Mouse (Mus musculus) gastrocnemius, adult 2 months (tissue): ENCODE measurements around the gene Fhad1. TPM values are rescaled to one million over a fixed set of nuclear protein-coding genes. Genes with fewer than 3 reads are reported as not detected.

Source experiments
- DNase-seq: peaks from one replicate; pipeline ENCODE4 v3.0.0; 2022
- H3K27ac ChIP-seq: fragments of 200-600 bp; 2 replicates; pipeline ENCODE4 v1.8.1; 2022; ENCODE audit warnings: mild to moderate bottlenecking
- H3K4me3 ChIP-seq: fragments of 200-600 bp; 2 replicates; pipeline ENCODE4 v1.8.1; 2022; ENCODE audit warnings: mild to moderate bottlenecking, moderate library complexity
- CTCF ChIP-seq: fragments of 200-600 bp; IDR thresholded peaks from 2 replicates; pipeline ENCODE4 v1.8.1; 2022; ENCODE audit warnings: antibody characterized with exemption, mild to moderate bottlenecking, moderate library complexity
- intact Hi-C: fragments of 180-260 bp; cut with DNase I; formaldehyde crosslinking; loops from one replicate; pipeline ENCODE4 v1.15.1; 2025
- total RNA-seq, 2 experiments: library from RNA; stranded (reverse); gene quantifications; 2 replicates each; pipeline ENCODE4 v1.2.3; 2021

Fhad1 gene
- total RNA-seq, 2 experiments from 2014 or later, result not detected

- H3K4me3 ChIP-seq, result no peak overlapping the region
- no peak overlapping the region for H3K27ac ChIP-seq
- no peak for TF ChIP-seq CTCF
- DNase-seq, result no peak
- intact Hi-C loops, result no loop called here
Measured at GRCm38 (mm10) chr4:141932785-141933574, 81.9 kb downstream of the Fhad1 start.

GRCm38 (mm10) chr4:141931526-141931925 is 83.4 kb downstream of the Fhad1 start:
- no peak for TF ChIP-seq CTCF
- intact Hi-C loops, result no loop called here
- Histone ChIP-seq H3K27ac (no peak overlapping the region), H3K4me3 (no peak overlapping the region)
- DNase-seq, result no peak

GRCm38 (mm10) chr4:141930001-141930400 is 84.9 kb downstream of the Fhad1 start:
- Histone ChIP-seq H3K27ac (no peak overlapping the region), H3K4me3 (no peak overlapping the region)
- DNase-seq, result no peak
- intact Hi-C loops, result no loop called here
- TF ChIP-seq CTCF, result no peak

- DNase-seq, result peak; percentile 31
- Histone ChIP-seq H3K4me3 (no peak overlapping the region), H3K27ac (no peak overlapping the region)
- no peak for TF ChIP-seq CTCF
- intact Hi-C loops, result no loop called here
Measured at GRCm38 (mm10) chr4:141928881-141929281, 86.0 kb downstream of the Fhad1 start.

- Histone ChIP-seq H3K27ac (no peak overlapping the region), H3K4me3 (no peak overlapping the region)
- intact Hi-C loops, result no loop called here
- DNase-seq, result no peak
- TF ChIP-seq CTCF, result no peak
Measured at GRCm38 (mm10) chr4:141925781-141926345, 89.0 kb downstream of the Fhad1 start.

- no peak for TF ChIP-seq CTCF
- Histone ChIP-seq H3K27ac (no peak overlapping the region), H3K4me3 (no peak overlapping the region)
- intact Hi-C loops, result no loop called here
- DNase-seq, result no peak
Measured at GRCm38 (mm10) chr4:141923961-141924360, 90.9 kb downstream of the Fhad1 start.

GRCm38 (mm10) chr4:141920391-141920790 is 94.5 kb downstream of the Fhad1 start:
- intact Hi-C loops, result no loop called here
- no peak for DNase-seq
- Histone ChIP-seq H3K27ac (no peak overlapping the region), H3K4me3 (no peak overlapping the region)
- no peak for TF ChIP-seq CTCF

- peak; percentile 34 for DNase-seq
- TF ChIP-seq CTCF, result no peak
- intact Hi-C loops, result no loop called here
- no peak overlapping the region for H3K27ac ChIP-seq
- no peak overlapping the region for H3K4me3 ChIP-seq
Measured at GRCm38 (mm10) chr4:141917735-141918419, 97.0 kb downstream of the Fhad1 start.

GRCm38 (mm10) chr4:141914040-141914439 is 100.8 kb downstream of the Fhad1 start:
- peak; percentile 60 for DNase-seq
- TF ChIP-seq CTCF, result no peak
- peak overlapping the region; percentile 12; the same call in 1 of the 2 replicates for H3K27ac ChIP-seq
- intact Hi-C loops, result no loop called here
- H3K4me3 ChIP-seq, result no peak overlapping the region

GRCm38 (mm10) chr4:141913201-141913993 is 101.5 kb downstream of the Fhad1 start:
- H3K27ac ChIP-seq, result peak overlapping the region; percentile 65
- H3K4me3 ChIP-seq, result no peak overlapping the region
- intact Hi-C loops, result no loop called here
- TF ChIP-seq CTCF, result no peak
- DNase-seq, result no peak

- no peak overlapping the region for H3K4me3 ChIP-seq
- intact Hi-C loops, result no loop called here
- DNase-seq, result no peak
- H3K27ac ChIP-seq, result no peak overlapping the region
- TF ChIP-seq CTCF, result no peak
Measured at GRCm38 (mm10) chr4:141904710-141905109, 110.2 kb downstream of the Fhad1 start.

- H3K27ac ChIP-seq, result no peak overlapping the region
Measured at GRCm38 (mm10) chr4:141902479-141902858, 112.4 kb downstream of the Fhad1 start.

More at GRCm38 (mm10) chr4:141902479-141902858, 112.4 kb downstream of the Fhad1 start:
- no peak overlapping the region for H3K4me3 ChIP-seq
- DNase-seq, result no peak
- no peak for TF ChIP-seq CTCF
- intact Hi-C loops, result no loop called here
